Mouse (Mus musculus): ENCODE data around the gene Olfr520. TPM values are rescaled to one million over a fixed set of nuclear protein-coding genes. Genes with fewer than 3 reads are reported as not detected.
A peak's percentile ranks its signal among the peaks of the same experiment; 100 is the strongest.
"Not testable (repeated sequence)": the region's sequence is repeated elsewhere in the genome, so short reads cannot be mapped to it uniquely, and the experiment has no call there.

Gene Olfr520
- not detected in 2 replicates for polyA plus RNA-seq (2015; fragmentation: Nextera tagmentation; extraction: Ambion mirVana)

GRCm38 (mm10) chr7:99729973-99730372 is at the start of gene Olfr520:
TSS of gene Olfr520 (plus strand) at chr7:99730273.
- no peak within 1 kb of the TSS for H3K4me3 ChIP-seq (ENCODE audit: low read length)
- WGBS: 90% methylated on average over 2 of the region's 2 CpGs
- no peaks in the 10 kb centered on the region; the same call in 1 of the 2 replicates for H3K9me3 ChIP-seq (ENCODE audit: control insufficient read depth, low read length)
- ATAC-seq (ENCODE audit: low read depth): no peak
- H3K27ac ChIP-seq (ENCODE audit: low read length): no peak within 1 kb of the TSS
- no peaks in the 10 kb centered on the region for H3K27me3 ChIP-seq (ENCODE audit: control insufficient read depth, insufficient read depth, low read depth, low read length)
- no peak within 1 kb of the TSS for H3K4me2 ChIP-seq (ENCODE audit: low read depth, low read length)
- H3K36me3 ChIP-seq (ENCODE audit: control insufficient read depth, insufficient read depth, low read length): no peaks in the 10 kb centered on the region
- H3K4me1 ChIP-seq (replicated peaks; ENCODE audit: control insufficient read depth, insufficient read depth, low read length): no peaks in the 10 kb centered on the region
- no peak within 1 kb of the TSS for H3K9ac ChIP-seq (ENCODE audit: low read length)

- no peaks in the 10 kb centered on the region for H3K9me3 ChIP-seq (ENCODE audit: control insufficient read depth, low read length)
- H3K27me3 ChIP-seq (ENCODE audit: control insufficient read depth, insufficient read depth, low read depth, low read length): no peaks in the 10 kb centered on the region
- 45% methylated on average over 5 of the region's 5 CpGs for WGBS
- ATAC-seq (ENCODE audit: low read depth): no peak; the same call in 1 of the 2 replicates
- no peaks in the 10 kb centered on the region for H3K36me3 ChIP-seq (ENCODE audit: control insufficient read depth, insufficient read depth, low read length)
- H3K4me3 ChIP-seq (ENCODE audit: low read length): no peak overlapping the region
- no peak overlapping the region for H3K27ac ChIP-seq (ENCODE audit: low read length)
- no peaks in the 10 kb centered on the region for H3K4me1 ChIP-seq (replicated peaks; ENCODE audit: control insufficient read depth, insufficient read depth, low read length)
- no peak overlapping the region for H3K9ac ChIP-seq (ENCODE audit: low read length)
- no peak overlapping the region for H3K4me2 ChIP-seq (ENCODE audit: low read depth, low read length)
Measured at GRCm38 (mm10) chr7:99680771-99681170, 49.3 kb upstream of the Olfr520 start.

- no peak overlapping the region for H3K4me2 ChIP-seq (ENCODE audit: low read depth, low read length)
- ATAC-seq (ENCODE audit: low read depth): no peak
- H3K4me3 ChIP-seq (ENCODE audit: low read length): no peak overlapping the region
- no peaks in the 10 kb centered on the region for H3K36me3 ChIP-seq (ENCODE audit: control insufficient read depth, insufficient read depth, low read length)
- no peaks in the 10 kb centered on the region for H3K27me3 ChIP-seq (ENCODE audit: control insufficient read depth, insufficient read depth, low read depth, low read length)
- 37% methylated on average over 4 of the region's 4 CpGs for WGBS
- H3K27ac ChIP-seq (ENCODE audit: low read length): no peak overlapping the region
- H3K9me3 ChIP-seq (ENCODE audit: control insufficient read depth, low read length): no peaks in the 10 kb centered on the region
- no peak overlapping the region for H3K9ac ChIP-seq (ENCODE audit: low read length)
- no peaks in the 10 kb centered on the region for H3K4me1 ChIP-seq (replicated peaks; ENCODE audit: control insufficient read depth, insufficient read depth, low read length)
Measured at GRCm38 (mm10) chr7:99684086-99684485, 46.0 kb upstream of the Olfr520 start.

- H3K36me3 ChIP-seq (ENCODE audit: control insufficient read depth, insufficient read depth, low read length): no peaks in the 10 kb centered on the region
- H3K4me2 ChIP-seq (ENCODE audit: low read depth, low read length): no peak overlapping the region
- ATAC-seq (ENCODE audit: low read depth): no peak
- H3K27me3 ChIP-seq (ENCODE audit: control insufficient read depth, insufficient read depth, low read depth, low read length): no peaks in the 10 kb centered on the region
- H3K9me3 ChIP-seq (ENCODE audit: control insufficient read depth, low read length): no peaks in the 10 kb centered on the region
- H3K4me1 ChIP-seq (replicated peaks; ENCODE audit: control insufficient read depth, insufficient read depth, low read length): peaks cover 2% of the 10 kb centered on the region; the same call in 1 of the 2 replicates
- 72% methylated on average over 7 of the region's 7 CpGs for WGBS
- H3K4me3 ChIP-seq (ENCODE audit: low read length): no peak overlapping the region
- no peak overlapping the region for H3K27ac ChIP-seq (ENCODE audit: low read length)
- no peak overlapping the region for H3K9ac ChIP-seq (ENCODE audit: low read length)
Measured at GRCm38 (mm10) chr7:99690819-99691218, 39.3 kb upstream of the Olfr520 start.

GRCm38 (mm10) chr7:99692396-99692795 is 37.7 kb upstream of the Olfr520 start:
- ATAC-seq (ENCODE audit: low read depth): peak; percentile 59
- WGBS: 41% methylated on average over 3 of the region's 3 CpGs
- no peaks in the 10 kb centered on the region for H3K36me3 ChIP-seq (ENCODE audit: control insufficient read depth, insufficient read depth, low read length)
- peaks cover 2% of the 10 kb centered on the region; the same call in 1 of the 2 replicates for H3K4me1 ChIP-seq (replicated peaks; ENCODE audit: control insufficient read depth, insufficient read depth, low read length)
- no peak overlapping the region for H3K4me3 ChIP-seq (ENCODE audit: low read length)
- peak overlapping the region; percentile 63 for H3K27ac ChIP-seq (ENCODE audit: low read length)
- H3K4me2 ChIP-seq (ENCODE audit: low read depth, low read length): no peak overlapping the region
- H3K27me3 ChIP-seq (ENCODE audit: control insufficient read depth, insufficient read depth, low read depth, low read length): no peaks in the 10 kb centered on the region
- no peak overlapping the region for H3K9ac ChIP-seq (ENCODE audit: low read length)
- no peaks in the 10 kb centered on the region for H3K9me3 ChIP-seq (ENCODE audit: control insufficient read depth, low read length)

- no peak for ATAC-seq (ENCODE audit: low read depth)
- no peak overlapping the region for H3K9ac ChIP-seq (ENCODE audit: low read length)
- no peaks in the 10 kb centered on the region for H3K36me3 ChIP-seq (ENCODE audit: control insufficient read depth, insufficient read depth, low read length)
- H3K4me1 ChIP-seq (replicated peaks; ENCODE audit: control insufficient read depth, insufficient read depth, low read length): peaks cover 4% of the 10 kb centered on the region; the same call in 1 of the 2 replicates
- no peak overlapping the region for H3K4me3 ChIP-seq (ENCODE audit: low read length)
- H3K9me3 ChIP-seq (ENCODE audit: control insufficient read depth, low read length): no peaks in the 10 kb centered on the region
- H3K27me3 ChIP-seq (ENCODE audit: control insufficient read depth, insufficient read depth, low read depth, low read length): no peaks in the 10 kb centered on the region
- H3K27ac ChIP-seq (ENCODE audit: low read length): no peak overlapping the region
- H3K4me2 ChIP-seq (ENCODE audit: low read depth, low read length): no peak overlapping the region
- 90% methylated on average over 3 of the region's 3 CpGs for WGBS
Measured at GRCm38 (mm10) chr7:99693387-99693786, 36.7 kb upstream of the Olfr520 start.

- Histone ChIP-seq H3K9ac (ENCODE audit: low read length) (no peak overlapping the region), H3K4me1 (replicated peaks; ENCODE audit: control insufficient read depth, insufficient read depth, low read length) (peaks cover 9% of the 10 kb centered on the region), H3K9me3 (ENCODE audit: control insufficient read depth, low read length) (no peaks in the 10 kb centered on the region), H3K27ac (ENCODE audit: low read length) (no peak overlapping the region), H3K4me3 (ENCODE audit: low read length) (no peak overlapping the region), H3K27me3 (ENCODE audit: control insufficient read depth, insufficient read depth, low read depth, low read length) (no peaks in the 10 kb centered on the region), H3K36me3 (ENCODE audit: control insufficient read depth, insufficient read depth, low read length) (no peaks in the 10 kb centered on the region), H3K4me2 (ENCODE audit: low read depth, low read length) (no peak overlapping the region)
- peak; percentile 56; the same call in 1 of the 2 replicates for ATAC-seq (ENCODE audit: low read depth)
- 65% methylated on average over 3 of the region's 3 CpGs for WGBS
Measured at GRCm38 (mm10) chr7:99693976-99694375, 36.1 kb upstream of the Olfr520 start.

- H3K9me3 ChIP-seq (ENCODE audit: control insufficient read depth, low read length); H3K36me3 ChIP-seq (ENCODE audit: control insufficient read depth, insufficient read depth, low read length); H3K9ac ChIP-seq (ENCODE audit: low read length); H3K27me3 ChIP-seq (ENCODE audit: control insufficient read depth, insufficient read depth, low read depth, low read length); H3K4me3 ChIP-seq (ENCODE audit: low read length); H3K27ac ChIP-seq (ENCODE audit: low read length); H3K4me2 ChIP-seq (ENCODE audit: low read depth, low read length): not testable (repeated sequence)
- WGBS: 44% methylated on average over 5 of the region's 5 CpGs
- peak; percentile 39; the same call in 1 of the 2 replicates for ATAC-seq (ENCODE audit: low read depth)
- peaks cover 13% of the 10 kb centered on the region for H3K4me1 ChIP-seq (replicated peaks; ENCODE audit: control insufficient read depth, insufficient read depth, low read length)
Measured at GRCm38 (mm10) chr7:99694424-99694823, 35.6 kb upstream of the Olfr520 start.

GRCm38 (mm10) chr7:99695471-99696057 is 34.5 kb upstream of the Olfr520 start:
- WGBS: 80% methylated on average over 8 of the region's 8 CpGs
- H3K4me3 ChIP-seq (ENCODE audit: low read length): no peak overlapping the region
- no peak overlapping the region for H3K4me2 ChIP-seq (ENCODE audit: low read depth, low read length)
- H3K36me3 ChIP-seq (ENCODE audit: control insufficient read depth, insufficient read depth, low read length): no peaks in the 10 kb centered on the region
- no peak overlapping the region for H3K9ac ChIP-seq (ENCODE audit: low read length)
- H3K27me3 ChIP-seq (ENCODE audit: control insufficient read depth, insufficient read depth, low read depth, low read length): no peaks in the 10 kb centered on the region
- no peak overlapping the region for H3K27ac ChIP-seq (ENCODE audit: low read length)
- H3K9me3 ChIP-seq (ENCODE audit: control insufficient read depth, low read length): no peaks in the 10 kb centered on the region
- ATAC-seq (ENCODE audit: low read depth): no peak
- H3K4me1 ChIP-seq (replicated peaks; ENCODE audit: control insufficient read depth, insufficient read depth, low read length): peaks cover 17% of the 10 kb centered on the region
